Mouse (Mus musculus) hindbrain, embryonic 16.5 days (tissue): ENCODE measurements at regions not wholly inside any gene's neighbourhood (a gene's known extent, or its start where the extent isn't known, plus 50 kb on each side); places are given as distances from the start of the nearest gene placed in this dataset.

Experiments
- ATAC-seq: fragments of 200-750 bp; cut with Nextera tagmentation; 2 replicates; pipeline ENCODE4 v1.8.0; 2017; ENCODE audit warnings: moderate TSS enrichment, moderate library complexity
- H3K27ac ChIP-seq: fragments of 300-500 bp; sonication (generic); 2 replicates; pipeline ENCODE4 v1.5.1; 2014; ENCODE audit warnings: low read depth, mild to moderate bottlenecking, control low read depth, low read length, moderate library complexity
- H3K27me3 ChIP-seq: fragments of 300-500 bp; sonication (generic); replicated peaks from 2 replicates; pipeline ENCODE4 v1.6.1; 2014; ENCODE audit warnings: low read length; ENCODE audit not compliant: control insufficient read depth, insufficient read depth
- H3K36me3 ChIP-seq: fragments of 300-500 bp; sonication (generic); 2 replicates; pipeline ENCODE4 v1.6.1; 2014; ENCODE audit warnings: mild to moderate bottlenecking, low read length, moderate library complexity, mixed read lengths; ENCODE audit not compliant: control insufficient read depth, insufficient read depth
- H3K4me1 ChIP-seq: fragments of 300-500 bp; sonication (generic); 2 replicates; pipeline ENCODE4 v1.6.1; 2014; ENCODE audit warnings: low read depth, low read length; ENCODE audit not compliant: control insufficient read depth, insufficient read depth
- H3K4me2 ChIP-seq: fragments of 300-500 bp; sonication (generic); 2 replicates; pipeline ENCODE4 v1.6.1; 2014; ENCODE audit warnings: mild to moderate bottlenecking, low read length, control low read depth, moderate library complexity
- H3K4me3 ChIP-seq: fragments of 300-500 bp; sonication (generic); 2 replicates; pipeline ENCODE4 v1.5.1; 2014; ENCODE audit warnings: mild to moderate bottlenecking, low read length, control low read depth, moderate library complexity
- H3K9ac ChIP-seq: fragments of 300-500 bp; sonication (generic); 2 replicates; pipeline ENCODE4 v1.6.1; 2014; ENCODE audit warnings: low read depth, mild to moderate bottlenecking, control low read depth, low read length, moderate library complexity
- H3K9me3 ChIP-seq: fragments of 300-500 bp; sonication (generic); 2 replicates; pipeline ENCODE4 v1.6.1; 2014; ENCODE audit warnings: mild to moderate bottlenecking, low read length, moderate library complexity; ENCODE audit not compliant: control insufficient read depth
- whole genome bisulfite sequencing: fragments of 180-500 bp; shearing (Covaris S2); extraction: QIAGEN DNeasy Blood & Tissue Kit; methylation state at CpG from one replicate; pipeline ENCODE4 v1.1.7; 2014; 5-methylcytosine and 5-hydroxymethylcytosine counted together

DNA sequence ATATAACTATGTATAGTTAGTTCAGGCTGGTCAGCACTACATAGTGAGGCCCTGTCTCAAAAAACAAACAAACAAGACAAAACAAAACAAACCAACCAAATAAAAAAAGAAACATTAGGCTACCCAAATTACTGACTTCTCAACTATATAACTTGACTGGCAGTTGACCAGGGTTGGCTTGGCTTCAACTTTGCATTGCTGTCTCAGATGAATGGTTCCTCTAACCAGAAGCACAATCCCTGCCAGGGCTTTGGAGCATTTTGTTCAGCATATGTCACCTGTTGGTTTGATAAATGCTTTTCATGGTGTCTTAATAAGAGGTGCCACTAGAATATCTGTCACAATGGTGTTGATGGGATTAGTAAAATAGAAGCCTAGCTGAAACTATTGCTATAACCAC is 217.1 kb upstream of the Eci2 start:
- no peak overlapping the region for H3K27ac ChIP-seq
- H3K4me3 ChIP-seq = no peak overlapping the region
- no peaks in the 10 kb centered on the region for H3K4me1 ChIP-seq
- no peak overlapping the region for H3K4me2 ChIP-seq
- H3K9ac ChIP-seq = no peak overlapping the region
- H3K9me3 ChIP-seq = no peaks in the 10 kb centered on the region
- ATAC-seq = no peak
- H3K36me3 ChIP-seq = no peaks in the 10 kb centered on the region
- H3K27me3 ChIP-seq = no peaks in the 10 kb centered on the region

DNA sequence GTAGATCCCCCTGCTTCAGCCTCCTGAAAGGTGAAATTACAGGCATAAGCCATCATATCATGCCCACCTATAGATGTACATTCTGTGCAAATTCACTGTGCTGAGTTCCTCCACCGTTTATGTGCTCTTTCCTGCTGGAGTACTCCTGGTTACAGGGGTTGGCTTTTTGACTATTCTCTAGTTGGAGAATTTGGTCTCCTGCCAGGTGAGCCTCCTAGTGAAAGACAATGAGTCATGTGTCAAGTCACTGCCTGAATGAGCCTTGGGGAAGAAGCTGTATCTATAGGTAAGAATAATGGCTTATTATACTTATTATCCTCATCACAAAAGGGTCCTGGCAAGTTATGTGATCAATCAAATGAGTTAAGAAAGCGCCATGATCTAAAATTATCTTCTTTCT is 230.5 kb upstream of the Eci2 start:
- H3K27ac ChIP-seq = no peak overlapping the region
- H3K4me3 ChIP-seq = no peak overlapping the region
- no peaks in the 10 kb centered on the region for H3K4me1 ChIP-seq
- H3K36me3 ChIP-seq = no peaks in the 10 kb centered on the region
- ATAC-seq = no peak
- 65% methylated on average over 2 of the region's 2 CpGs for WGBS
- H3K27me3 ChIP-seq = no peaks in the 10 kb centered on the region
- no peaks in the 10 kb centered on the region for H3K9me3 ChIP-seq
- no peak overlapping the region for H3K9ac ChIP-seq
- no peak overlapping the region for H3K4me2 ChIP-seq

GRCm38 (mm10) chr13:35258720-35259119 is 231.8 kb upstream of the Eci2 start:
- no peak for ATAC-seq
- Histone ChIP-seq H3K9me3 (no peaks in the 10 kb centered on the region), H3K4me1 (no peaks in the 10 kb centered on the region), H3K4me3 (no peak overlapping the region), H3K27me3 (no peaks in the 10 kb centered on the region), H3K4me2 (no peak overlapping the region), H3K27ac (no peak overlapping the region), H3K36me3 (no peaks in the 10 kb centered on the region), H3K9ac (no peak overlapping the region)
- WGBS = 97% methylated on average over 1 of the region's 1 CpGs

GRCm38 (mm10) chr13:35283959-35284358 is 257.1 kb upstream of the Eci2 start:
- no peak overlapping the region for H3K4me3 ChIP-seq
- H3K27ac ChIP-seq = no peak overlapping the region
- no peaks in the 10 kb centered on the region for H3K4me1 ChIP-seq
- 81% methylated on average over 1 of the region's 1 CpGs for WGBS
- H3K9me3 ChIP-seq = no peaks in the 10 kb centered on the region
- H3K9ac ChIP-seq = no peak overlapping the region
- H3K27me3 ChIP-seq = no peaks in the 10 kb centered on the region
- no peak for ATAC-seq
- no peaks in the 10 kb centered on the region for H3K36me3 ChIP-seq
- no peak overlapping the region for H3K4me2 ChIP-seq

DNA sequence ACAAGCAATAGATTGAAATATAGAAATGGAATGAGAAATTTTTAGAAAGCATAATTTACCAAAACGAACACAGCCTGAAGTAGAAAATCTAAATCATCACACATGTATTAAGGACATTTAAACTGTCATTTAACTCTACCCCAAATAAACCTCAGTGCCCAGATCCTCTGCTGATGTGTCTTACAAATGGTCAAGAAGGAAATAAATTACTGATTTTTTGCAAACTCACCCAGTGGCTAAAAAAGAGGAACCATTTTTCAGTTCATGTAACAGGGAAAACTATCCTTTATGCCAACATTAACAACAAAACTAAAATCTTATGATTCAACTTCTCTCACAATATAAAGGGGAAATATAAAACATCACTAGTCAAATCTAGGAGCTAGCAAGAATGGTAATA is 275.2 kb upstream of the Eci2 start:
- no peak overlapping the region for H3K27ac ChIP-seq
- no peak overlapping the region for H3K4me2 ChIP-seq
- no peak overlapping the region for H3K4me3 ChIP-seq
- H3K9ac ChIP-seq = no peak overlapping the region
- no peaks in the 10 kb centered on the region for H3K27me3 ChIP-seq
- H3K36me3 ChIP-seq = no peaks in the 10 kb centered on the region
- no peaks in the 10 kb centered on the region for H3K9me3 ChIP-seq
- ATAC-seq = no peak
- 75% methylated on average over 1 of the region's 1 CpGs for WGBS
- H3K4me1 ChIP-seq = no peaks in the 10 kb centered on the region

DNA sequence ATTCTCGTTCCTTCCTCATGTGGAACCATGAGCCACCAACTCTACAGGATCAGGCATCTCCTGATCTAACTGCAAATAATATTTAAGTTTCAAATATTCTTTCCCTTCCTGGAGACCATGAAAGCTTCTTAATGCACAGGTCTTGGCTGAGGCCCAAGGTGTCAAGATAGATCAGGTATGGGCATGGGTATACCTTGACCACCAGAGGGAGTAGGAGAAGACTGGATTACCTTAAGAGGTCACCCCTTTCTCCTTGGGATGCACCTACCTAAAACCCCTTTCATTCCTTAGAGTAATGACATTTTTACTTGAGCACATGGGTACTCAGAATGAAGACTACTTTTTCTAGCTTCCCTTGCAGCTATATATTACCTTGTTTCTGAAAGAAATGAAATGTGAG is 289.9 kb upstream of the Eci2 start:
- H3K9ac ChIP-seq = no peak overlapping the region
- H3K4me1 ChIP-seq = no peaks in the 10 kb centered on the region
- no peak overlapping the region for H3K4me2 ChIP-seq
- H3K9me3 ChIP-seq = peaks cover 2% of the 10 kb centered on the region; the same call in 1 of the 2 replicates
- no peak overlapping the region for H3K27ac ChIP-seq
- ATAC-seq = no peak
- no peak overlapping the region for H3K4me3 ChIP-seq
- H3K27me3 ChIP-seq = no peaks in the 10 kb centered on the region
- WGBS = 95% methylated on average over 1 of the region's 1 CpGs
- H3K36me3 ChIP-seq = no peaks in the 10 kb centered on the region

GRCm38 (mm10) chr13:35326682-35327242 is 299.9 kb upstream of the Eci2 start:
- Histone ChIP-seq H3K27ac (no peak overlapping the region), H3K9ac (no peak overlapping the region), H3K36me3 (no peaks in the 10 kb centered on the region), H3K9me3 (no peaks in the 10 kb centered on the region), H3K4me3 (no peak overlapping the region), H3K4me2 (peak overlapping the region; percentile 16; the same call in 1 of the 2 replicates), H3K4me1 (no peaks in the 10 kb centered on the region), H3K27me3 (no peaks in the 10 kb centered on the region)
- 46% methylated on average over 10 of the region's 10 CpGs for WGBS
- peak; percentile 52; the same call in 1 of the 2 replicates for ATAC-seq

DNA sequence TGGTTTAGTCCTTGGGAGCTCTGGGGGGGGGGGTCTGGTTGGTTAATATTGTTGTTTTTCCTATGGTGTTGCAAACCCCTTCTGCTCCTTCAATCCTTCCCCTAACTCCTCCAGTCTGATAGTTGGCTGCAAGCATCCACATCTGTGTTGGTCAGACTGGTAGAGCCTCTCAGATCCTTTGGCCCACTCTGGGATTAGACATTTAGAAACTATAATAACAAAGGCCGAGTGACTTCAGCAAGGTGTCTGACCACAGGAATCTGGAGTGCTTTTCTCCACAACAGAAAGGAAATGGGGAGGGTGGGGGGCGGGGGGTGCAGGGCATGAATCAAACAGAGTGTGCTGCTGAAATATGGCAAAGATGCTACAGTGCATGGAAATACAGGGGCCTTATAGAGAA is 301.4 kb upstream of the Eci2 start:
- 76% methylated on average over 2 of the region's 2 CpGs for WGBS
- H3K9ac ChIP-seq = no peak overlapping the region

DNA sequence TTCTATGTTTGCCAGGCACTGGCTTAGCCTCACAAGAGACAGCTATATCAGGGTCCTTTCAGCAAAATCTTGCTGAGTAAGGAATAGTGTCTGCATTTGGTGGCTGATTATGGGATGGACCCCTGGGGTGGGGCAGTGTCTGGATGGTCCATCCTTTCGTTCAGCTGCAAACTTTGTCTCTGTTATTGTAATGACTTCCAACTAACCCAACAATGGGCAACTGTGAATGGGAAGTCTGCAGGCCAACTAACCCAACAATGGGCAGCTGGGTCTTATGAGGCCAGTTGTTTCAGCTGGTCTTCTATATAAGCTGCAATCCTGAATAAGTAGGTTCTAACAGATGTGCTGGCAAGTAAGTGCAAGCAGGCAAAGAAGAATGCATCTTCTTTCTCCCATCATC is 304.0 kb upstream of the Eci2 start:
- no peak overlapping the region for H3K27ac ChIP-seq
- no peak overlapping the region for H3K9ac ChIP-seq
- H3K4me3 ChIP-seq = no peak overlapping the region
- no peaks in the 10 kb centered on the region for H3K9me3 ChIP-seq
- no peak for ATAC-seq
- H3K4me2 ChIP-seq = no peak overlapping the region
- H3K4me1 ChIP-seq = no peaks in the 10 kb centered on the region
- no peaks in the 10 kb centered on the region for H3K36me3 ChIP-seq
- 33% methylated on average over 1 of the region's 1 CpGs for WGBS
- no peaks in the 10 kb centered on the region for H3K27me3 ChIP-seq

More for the DNA sequence above, 301.4 kb upstream of the Eci2 start:
- Histone ChIP-seq H3K4me2 (no peak overlapping the region), H3K36me3 (no peaks in the 10 kb centered on the region), H3K27me3 (no peaks in the 10 kb centered on the region), H3K27ac (no peak overlapping the region), H3K4me1 (no peaks in the 10 kb centered on the region), H3K9me3 (no peaks in the 10 kb centered on the region), H3K4me3 (no peak overlapping the region)
- no peak for ATAC-seq
